Mouse (Mus musculus) limb, embryonic 13.5 days (tissue): ENCODE measurements at regions not wholly inside any gene's neighbourhood (a gene's known extent, or its start where the extent isn't known, plus 50 kb on each side); places are given as distances from the start of the nearest gene placed in this dataset.

Experiments used
- ATAC-seq: fragments of 200-750 bp; cut with Nextera tagmentation; 2 replicates; pipeline ENCODE4 v1.8.0; 2017; ENCODE audit warnings: low read depth, moderate number of reproducible peaks, moderate TSS enrichment; ENCODE audit not compliant: low FRiP score
- H3K27ac ChIP-seq: fragments of 300-500 bp; sonication (generic); 2 replicates; pipeline ENCODE4 v1.5.1; 2015; ENCODE audit warnings: inconsistent platforms, mild to moderate bottlenecking, moderate library complexity
- H3K27me3 ChIP-seq: fragments of 300-500 bp; sonication (generic); 2 replicates; pipeline ENCODE4 v1.6.1; 2015; ENCODE audit warnings: mild to moderate bottlenecking, inconsistent platforms
- H3K36me3 ChIP-seq: fragments of 300-500 bp; sonication (generic); 2 replicates; pipeline ENCODE4 v1.6.1; 2015; ENCODE audit warnings: inconsistent platforms, mild to moderate bottlenecking, moderate library complexity
- H3K4me1 ChIP-seq: fragments of 300-500 bp; sonication (generic); 2 replicates; pipeline ENCODE4 v1.6.1; 2015; ENCODE audit warnings: inconsistent platforms
- H3K4me2 ChIP-seq: fragments of 300-500 bp; sonication (generic); replicated peaks from 2 replicates; pipeline ENCODE4 v1.6.1; 2015; ENCODE audit warnings: inconsistent platforms, mild to moderate bottlenecking, moderate library complexity
- H3K4me3 ChIP-seq: fragments of 300-500 bp; sonication (generic); 2 replicates; pipeline ENCODE4 v1.5.1; 2015; ENCODE audit warnings: moderate library complexity, mild to moderate bottlenecking, inconsistent platforms
- H3K9ac ChIP-seq: fragments of 300-500 bp; sonication (generic); 2 replicates; pipeline ENCODE4 v1.6.1; 2015; ENCODE audit warnings: mild to moderate bottlenecking, inconsistent platforms
- H3K9me3 ChIP-seq: fragments of 300-500 bp; sonication (generic); 2 replicates; pipeline ENCODE4 v1.6.1; 2016; ENCODE audit warnings: inconsistent platforms
- WGBS: fragments of 180-500 bp; shearing (Covaris S2); methylation state at CpG from one replicate; pipeline ENCODE4 v1.1.7; 2015; 5-methylcytosine and 5-hydroxymethylcytosine counted together

DNA sequence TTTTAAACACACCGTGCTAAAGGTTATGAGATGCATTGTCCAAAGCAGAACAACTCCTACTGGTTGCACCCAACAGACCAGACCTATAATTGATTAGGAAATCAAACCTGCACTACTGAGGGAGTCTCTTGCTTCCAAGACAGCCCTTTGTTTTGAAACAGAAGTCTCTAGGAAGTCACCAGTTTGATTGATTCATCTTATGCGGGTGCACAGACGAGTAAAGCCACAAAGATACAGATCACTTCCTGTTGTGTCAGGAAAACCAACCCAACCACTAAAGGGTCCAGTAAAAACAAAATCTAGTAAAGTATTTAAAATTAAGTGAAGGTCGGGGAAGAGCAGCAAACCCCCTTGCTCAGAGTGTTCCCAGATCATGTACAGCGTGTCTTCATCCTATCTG is 58.3 kb upstream of the N6amt1 start:
- Histone ChIP-seq H3K4me1 (no peaks in the 10 kb centered on the region), H3K27me3 (no peaks in the 10 kb centered on the region), H3K4me2 (no peak overlapping the region), H3K4me3 (no peak overlapping the region), H3K9me3 (no peaks in the 10 kb centered on the region), H3K27ac (no peak overlapping the region), H3K9ac (no peak overlapping the region), H3K36me3 (no peaks in the 10 kb centered on the region)
- 86% methylated on average over 5 of the region's 5 CpGs for WGBS
- no peak for ATAC-seq

DNA sequence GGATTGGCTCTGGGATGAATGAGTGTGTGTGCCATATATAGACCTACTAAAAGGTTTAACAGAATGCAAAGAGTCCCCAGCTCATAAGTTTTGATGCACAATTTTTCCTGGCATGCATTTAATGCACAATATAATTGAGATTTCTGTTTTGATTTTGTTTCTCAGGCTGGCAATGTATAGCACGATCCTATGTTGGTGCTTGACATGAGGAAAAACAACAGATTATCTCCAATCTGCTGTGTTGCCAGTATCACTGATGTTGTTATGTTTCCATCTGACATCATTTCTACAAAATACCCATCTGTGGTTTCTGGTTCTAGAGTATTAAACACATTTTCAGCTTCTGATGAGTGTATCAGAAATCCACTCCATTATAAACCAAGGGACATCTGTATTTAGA is 61.2 kb upstream of the N6amt1 start:
- ATAC-seq = no peak
- 93% methylated on average over 1 of the region's 1 CpGs for WGBS
- no peaks in the 10 kb centered on the region for H3K9me3 ChIP-seq
- no peaks in the 10 kb centered on the region for H3K27me3 ChIP-seq
- no peak overlapping the region for H3K9ac ChIP-seq
- no peak overlapping the region for H3K4me3 ChIP-seq
- no peaks in the 10 kb centered on the region for H3K4me1 ChIP-seq
- H3K27ac ChIP-seq = no peak overlapping the region
- no peaks in the 10 kb centered on the region for H3K36me3 ChIP-seq
- no peak overlapping the region for H3K4me2 ChIP-seq

DNA sequence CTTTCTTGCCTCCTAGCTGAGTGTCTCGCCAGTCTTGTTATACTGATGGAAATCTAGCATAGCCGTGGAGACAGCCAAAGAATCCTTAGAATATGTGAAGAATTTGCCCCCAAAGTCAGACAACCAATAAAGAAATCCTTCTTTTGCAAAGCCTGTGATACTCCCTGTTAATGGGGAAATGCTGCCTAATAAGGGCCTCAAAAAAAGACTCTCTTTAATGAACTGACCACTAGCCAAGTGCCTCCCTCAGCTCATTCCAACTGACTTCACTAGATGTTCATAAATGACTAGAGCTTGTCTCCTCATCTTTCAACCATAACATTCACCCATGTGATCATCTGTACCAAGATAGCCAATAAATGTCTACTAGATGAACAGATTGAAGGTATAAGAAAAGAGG is 62.3 kb upstream of the N6amt1 start:
- Histone ChIP-seq H3K9me3 (no peaks in the 10 kb centered on the region), H3K4me1 (no peaks in the 10 kb centered on the region), H3K36me3 (no peaks in the 10 kb centered on the region), H3K27ac (no peak overlapping the region), H3K4me3 (no peak overlapping the region), H3K4me2 (no peak overlapping the region), H3K27me3 (no peaks in the 10 kb centered on the region), H3K9ac (no peak overlapping the region)
- ATAC-seq = no peak
- 80% methylated on average over 2 of the region's 2 CpGs for WGBS

DNA sequence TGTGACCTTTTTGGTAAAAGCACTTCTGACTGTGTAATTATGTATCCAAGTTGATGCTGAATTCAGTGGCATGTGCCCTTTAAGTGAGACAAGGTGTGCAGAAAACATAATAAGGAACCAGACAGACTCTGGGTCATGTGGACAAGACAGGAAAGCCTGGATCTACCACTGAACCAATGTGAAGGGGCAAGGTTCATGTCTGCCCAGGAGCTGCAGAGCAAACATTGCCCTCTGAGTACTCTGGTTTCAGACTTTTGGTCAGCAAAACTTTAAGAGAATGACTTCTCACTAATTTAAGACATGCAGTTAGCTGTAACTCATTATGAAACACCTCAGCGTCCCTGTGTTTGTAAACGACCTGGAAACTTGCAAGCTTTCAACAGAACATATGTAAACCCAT is 68.3 kb upstream of the N6amt1 start:
- Histone ChIP-seq H3K27me3 (no peaks in the 10 kb centered on the region), H3K9ac (no peak overlapping the region), H3K4me1 (no peaks in the 10 kb centered on the region), H3K9me3 (no peaks in the 10 kb centered on the region; the same call in 1 of the 2 replicates), H3K4me3 (no peak overlapping the region), H3K36me3 (no peaks in the 10 kb centered on the region), H3K27ac (no peak overlapping the region), H3K4me2 (no peak overlapping the region)
- ATAC-seq = no peak
- 32% methylated on average over 2 of the region's 2 CpGs for WGBS

DNA sequence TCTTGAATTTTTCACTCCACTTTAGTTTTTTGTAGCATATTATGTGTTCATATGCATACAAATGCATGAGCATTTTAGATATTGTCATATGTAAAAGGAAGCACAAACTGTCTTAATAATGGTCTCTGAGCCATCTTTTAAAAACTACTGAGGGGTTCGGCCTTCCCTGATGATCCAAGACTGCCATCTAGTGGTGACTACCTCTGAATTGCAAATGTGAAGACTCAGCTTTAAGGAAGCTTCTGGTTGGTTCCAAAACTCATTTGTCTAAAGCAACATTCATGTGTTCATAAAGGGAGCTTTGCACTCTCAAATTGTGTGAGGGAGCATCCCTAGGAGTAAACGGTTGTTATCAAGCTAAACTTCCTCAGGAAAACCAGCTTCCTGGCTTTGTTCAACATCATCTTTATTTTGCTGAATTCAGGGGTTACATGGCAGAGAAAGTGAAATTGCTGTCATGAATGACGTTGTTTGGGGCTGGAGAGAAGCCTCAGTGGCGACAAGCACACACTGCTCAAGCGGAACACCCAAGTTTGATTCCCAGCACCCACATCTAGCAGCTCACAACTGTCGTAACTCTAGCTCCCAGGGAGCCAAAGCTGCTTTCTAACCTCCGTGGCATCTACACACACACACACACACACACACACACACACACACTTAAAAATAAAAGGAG is 69.0 kb upstream of the N6amt1 start:
- no peak overlapping the region for H3K4me3 ChIP-seq
- 66% methylated on average over 7 of the region's 7 CpGs for WGBS
- no peaks in the 10 kb centered on the region for H3K27me3 ChIP-seq
- no peaks in the 10 kb centered on the region for H3K36me3 ChIP-seq
- H3K27ac ChIP-seq = no peak overlapping the region
- no peak overlapping the region for H3K9ac ChIP-seq
- no peaks in the 10 kb centered on the region for H3K4me1 ChIP-seq
- H3K4me2 ChIP-seq = no peak overlapping the region
- no peaks in the 10 kb centered on the region; the same call in 1 of the 2 replicates for H3K9me3 ChIP-seq
- ATAC-seq = no peak

DNA sequence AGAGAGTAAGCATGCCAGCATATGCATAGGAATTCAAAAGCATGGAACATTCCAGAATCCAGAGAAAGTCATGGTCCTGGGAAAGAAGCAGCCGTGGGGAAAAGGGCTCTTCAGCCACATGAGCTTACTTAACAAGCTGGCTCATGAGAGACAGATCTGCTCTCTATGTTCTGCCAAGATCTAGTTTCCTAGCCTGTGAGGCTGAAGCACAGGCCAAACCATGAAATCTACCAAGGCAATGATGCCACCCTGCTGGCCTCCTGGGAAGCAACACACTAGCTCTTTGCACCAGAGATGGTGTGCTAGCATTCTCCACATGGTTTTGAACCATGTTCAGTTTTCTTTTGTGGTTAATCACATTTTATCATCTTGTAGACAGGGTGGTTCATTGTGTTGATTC is 75.5 kb upstream of the N6amt1 start:
- Histone ChIP-seq H3K36me3 (no peaks in the 10 kb centered on the region), H3K4me1 (no peaks in the 10 kb centered on the region), H3K27me3 (no peaks in the 10 kb centered on the region), H3K9me3 (no peaks in the 10 kb centered on the region; the same call in 1 of the 2 replicates), H3K4me3 (no peak overlapping the region), H3K4me2 (no peak overlapping the region), H3K9ac (no peak overlapping the region), H3K27ac (no peak overlapping the region)
- WGBS = 67% methylated on average over 1 of the region's 1 CpGs
- ATAC-seq = no peak

DNA sequence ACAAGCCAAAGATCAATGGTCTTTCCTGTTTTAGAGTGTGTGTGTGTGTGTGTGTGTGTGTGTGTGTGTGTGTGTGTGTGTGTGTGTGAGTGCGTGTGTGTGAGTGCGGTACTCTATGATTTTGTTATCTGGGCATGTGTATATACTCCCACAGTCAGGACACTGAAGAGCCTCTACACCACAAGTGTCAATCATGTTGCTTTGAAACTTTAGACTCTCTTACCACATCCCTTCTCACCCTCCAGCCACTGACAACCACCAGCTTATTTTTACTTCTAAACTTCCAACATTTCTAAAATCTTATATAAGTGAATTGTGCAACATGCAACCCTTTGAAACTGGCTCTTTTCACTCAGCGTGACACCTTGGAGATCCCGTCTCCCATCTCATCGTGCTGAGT is 81.6 kb upstream of the N6amt1 start:
- H3K36me3 ChIP-seq = no peaks in the 10 kb centered on the region
- H3K9ac ChIP-seq = no peak overlapping the region
- no peak overlapping the region for H3K4me3 ChIP-seq
- H3K4me2 ChIP-seq = no peak overlapping the region
- WGBS = 93% methylated on average over 5 of the region's 5 CpGs
- H3K9me3 ChIP-seq = no peaks in the 10 kb centered on the region
- H3K27me3 ChIP-seq = no peaks in the 10 kb centered on the region
- no peaks in the 10 kb centered on the region for H3K4me1 ChIP-seq
- no peak overlapping the region for H3K27ac ChIP-seq
- no peak for ATAC-seq

DNA sequence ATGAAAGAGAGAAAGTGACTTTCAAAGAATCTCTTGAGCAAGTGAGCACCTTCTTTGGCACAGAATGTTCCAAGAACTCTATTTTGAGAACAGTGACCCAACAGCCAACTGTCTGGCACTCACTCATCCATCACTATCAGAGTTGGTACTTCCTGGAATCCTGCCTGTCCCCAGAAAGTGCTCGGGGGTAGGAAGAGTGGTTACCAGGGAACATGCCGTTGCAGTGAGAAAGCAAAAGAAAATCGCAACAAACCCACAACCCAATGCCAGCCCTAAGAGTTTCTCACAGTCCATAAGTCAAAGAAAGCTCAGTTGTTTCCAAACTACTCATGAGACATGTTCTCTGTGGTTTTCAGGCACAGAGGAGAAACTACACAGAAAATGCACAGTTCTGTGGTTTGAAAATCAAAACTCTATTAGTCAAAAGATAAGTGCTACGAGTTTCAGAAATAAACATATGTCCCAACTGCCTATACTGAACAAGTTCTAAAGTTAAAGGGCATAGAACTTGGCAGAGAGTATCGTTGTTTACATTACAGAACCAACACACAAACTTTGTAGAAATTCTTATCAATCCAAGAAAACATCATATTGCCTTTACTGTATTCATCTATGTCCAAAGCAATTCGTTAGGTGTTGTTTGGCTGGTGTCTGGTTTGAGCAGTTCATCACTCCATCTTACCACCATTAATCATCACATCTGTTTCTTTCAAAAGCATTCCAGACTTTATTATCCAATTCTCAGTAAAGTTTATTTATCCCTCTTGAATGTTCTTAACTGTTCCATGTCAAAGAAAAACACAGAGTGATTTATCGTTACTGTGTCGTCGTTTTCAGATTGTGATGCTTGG is 85.8 kb upstream of the N6amt1 start:
- H3K4me1 ChIP-seq = peaks cover 7% of the 10 kb centered on the region; the same call in 1 of the 2 replicates
- H3K4me2 ChIP-seq = no peak overlapping the region
- H3K27ac ChIP-seq = no peak overlapping the region
- no peak for ATAC-seq
- no peaks in the 10 kb centered on the region for H3K36me3 ChIP-seq
- no peaks in the 10 kb centered on the region for H3K27me3 ChIP-seq
- no peak overlapping the region for H3K9ac ChIP-seq
- no peak overlapping the region for H3K4me3 ChIP-seq
- H3K9me3 ChIP-seq = no peaks in the 10 kb centered on the region
- WGBS = 74% methylated on average over 9 of the region's 9 CpGs

DNA sequence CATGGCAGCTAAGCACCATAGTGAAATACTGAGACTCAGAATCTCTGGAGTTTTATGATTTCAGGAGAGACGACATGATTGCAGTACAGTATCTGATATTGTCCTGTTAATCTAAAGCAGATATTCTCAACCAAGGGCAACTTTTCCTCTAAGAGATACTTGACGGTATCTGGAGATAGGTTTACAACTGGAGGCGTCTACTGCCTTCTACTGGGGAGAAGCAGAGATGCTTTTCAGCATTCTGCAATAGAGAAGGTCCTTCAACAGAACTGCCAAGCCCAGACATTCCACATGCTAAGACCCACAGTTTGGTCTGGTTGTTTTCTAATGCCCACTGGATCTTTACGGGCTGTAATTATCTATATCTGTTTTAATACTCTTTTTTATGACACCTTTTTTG is 86.5 kb upstream of the N6amt1 start:
- H3K27ac ChIP-seq = no peak overlapping the region
- 82% methylated on average over 4 of the region's 4 CpGs for WGBS
- no peak overlapping the region for H3K4me2 ChIP-seq
- H3K9ac ChIP-seq = no peak overlapping the region
- H3K9me3 ChIP-seq = no peaks in the 10 kb centered on the region
- no peaks in the 10 kb centered on the region for H3K36me3 ChIP-seq
- H3K27me3 ChIP-seq = no peaks in the 10 kb centered on the region
- no peak overlapping the region for H3K4me3 ChIP-seq
- ATAC-seq = no peak
- H3K4me1 ChIP-seq = peaks cover 11% of the 10 kb centered on the region; the same call in 1 of the 2 replicates

DNA sequence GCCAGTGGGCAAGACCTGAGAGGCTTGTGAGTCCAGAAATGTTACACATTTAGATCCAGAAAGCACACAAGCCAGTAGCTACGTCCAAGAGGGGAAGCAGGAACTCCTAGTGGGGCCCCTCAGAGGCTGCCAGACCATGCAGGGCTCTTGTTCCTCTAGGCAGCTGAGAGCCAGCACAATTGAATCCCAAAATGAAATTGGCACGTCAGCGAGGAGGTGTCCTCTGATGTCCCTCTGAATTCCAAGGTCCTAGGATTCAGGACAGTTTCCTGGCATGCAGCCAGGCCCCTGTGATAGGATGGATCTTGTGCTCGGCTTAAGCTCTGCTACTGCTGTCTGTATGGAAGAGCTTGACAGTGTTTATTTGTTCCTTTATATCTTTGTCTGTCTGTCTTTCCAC is 90.4 kb upstream of the N6amt1 start:
- H3K4me1 ChIP-seq = peaks cover 15% of the 10 kb centered on the region; the same call in 1 of the 2 replicates
- no peak overlapping the region for H3K27ac ChIP-seq
- no peaks in the 10 kb centered on the region for H3K27me3 ChIP-seq
- WGBS = 54% methylated on average over 4 of the region's 4 CpGs
- ATAC-seq = no peak
- no peak overlapping the region for H3K4me3 ChIP-seq
- no peak overlapping the region for H3K4me2 ChIP-seq
- no peaks in the 10 kb centered on the region for H3K36me3 ChIP-seq
- H3K9me3 ChIP-seq = no peaks in the 10 kb centered on the region
- H3K9ac ChIP-seq = no peak overlapping the region

DNA sequence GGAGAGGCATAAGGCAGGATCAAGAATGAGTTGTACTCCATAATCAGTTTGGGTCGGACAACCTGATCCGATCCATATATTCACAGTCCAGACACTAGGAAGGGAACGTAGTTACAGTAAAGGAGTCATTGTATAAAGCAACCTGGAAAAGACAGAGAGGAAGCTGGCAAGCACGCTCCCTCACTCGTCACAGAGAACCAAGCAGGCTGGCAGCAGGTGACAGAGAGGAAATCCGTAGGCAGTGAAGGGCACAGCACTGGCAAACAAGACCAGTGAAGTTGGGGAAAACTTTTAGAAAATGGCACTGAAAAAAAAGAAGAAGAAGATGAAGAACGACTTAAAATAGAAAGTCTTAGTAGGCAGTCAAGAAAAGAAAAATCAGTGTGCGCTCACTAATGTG is 90.9 kb upstream of the N6amt1 start:
- H3K27ac ChIP-seq = no peak overlapping the region
- 79% methylated on average over 8 of the region's 8 CpGs for WGBS
- H3K36me3 ChIP-seq = no peaks in the 10 kb centered on the region
- H3K4me3 ChIP-seq = no peak overlapping the region
- no peak overlapping the region for H3K9ac ChIP-seq
- no peaks in the 10 kb centered on the region for H3K27me3 ChIP-seq
- H3K4me2 ChIP-seq = no peak overlapping the region
- H3K4me1 ChIP-seq = peaks cover 15% of the 10 kb centered on the region; the same call in 1 of the 2 replicates
- H3K9me3 ChIP-seq = no peaks in the 10 kb centered on the region
- ATAC-seq = no peak

DNA sequence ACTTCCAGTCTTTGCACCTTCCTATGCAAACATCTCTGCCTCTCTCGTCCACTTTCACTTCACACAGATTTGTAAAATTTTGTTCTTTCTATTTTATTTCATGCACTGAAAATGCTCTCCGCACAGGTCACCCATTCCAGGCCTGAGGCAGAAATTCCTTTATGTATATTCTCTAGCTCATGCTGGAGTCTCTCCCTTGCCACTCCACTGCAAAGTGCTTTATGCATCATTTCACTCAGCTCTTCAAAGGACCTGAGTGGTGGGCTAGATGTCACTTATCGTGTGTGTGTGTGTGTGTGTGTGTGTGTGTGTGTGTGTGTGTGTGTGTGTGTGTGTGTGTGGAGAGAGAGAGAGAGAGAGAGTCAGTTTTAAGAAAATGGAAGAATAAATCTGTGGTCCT is 91.5 kb upstream of the N6amt1 start:
- Histone ChIP-seq H3K4me3 (no peak overlapping the region), H3K36me3 (no peaks in the 10 kb centered on the region), H3K9me3 (no peaks in the 10 kb centered on the region), H3K27me3 (no peaks in the 10 kb centered on the region), H3K4me2 (no peak overlapping the region), H3K4me1 (peaks cover 15% of the 10 kb centered on the region; the same call in 1 of the 2 replicates), H3K27ac (no peak overlapping the region), H3K9ac (no peak overlapping the region)
- 76% methylated on average over 3 of the region's 3 CpGs for WGBS
- ATAC-seq = no peak
